Mouse (Mus musculus) gastrocnemius, adult 2 months (tissue): ENCODE results near the gene Cand1. TPM values are rescaled to one million over a fixed set of nuclear protein-coding genes. Genes with fewer than 3 reads are reported as not detected.
A peak's percentile ranks its signal among the peaks of the same experiment; 100 is the strongest.

ENCODE experiments used
- DNase-seq: peaks from one replicate; pipeline ENCODE4 v3.0.0; 2022
- H3K27ac ChIP-seq: fragments of 200-600 bp; 2 replicates; pipeline ENCODE4 v1.8.1; 2022; ENCODE audit warnings: mild to moderate bottlenecking
- H3K4me3 ChIP-seq: fragments of 200-600 bp; 2 replicates; pipeline ENCODE4 v1.8.1; 2022; ENCODE audit warnings: mild to moderate bottlenecking, moderate library complexity
- CTCF ChIP-seq: fragments of 200-600 bp; IDR thresholded peaks from 2 replicates; pipeline ENCODE4 v1.8.1; 2022; ENCODE audit warnings: antibody characterized with exemption, mild to moderate bottlenecking, moderate library complexity
- intact Hi-C: fragments of 180-260 bp; cut with DNase I; formaldehyde crosslinking; loops from one replicate; pipeline ENCODE4 v1.15.1; 2025
- long read RNA-seq, 2 experiments: library from polyadenylated mRNA; stranded (forward); transcript quantifications; one replicate each; pipeline ENCODE4 v2.0.0; 2021
- total RNA-seq, 2 experiments: library from RNA; stranded (reverse); gene quantifications; 2 replicates each; pipeline ENCODE4 v1.2.3; 2021

Cand1 gene
- total RNA-seq: 10 to 100 TPM; 11.2 to 17.5 TPM
- long read RNA-seq, experiment 1, full-length matches to known transcripts: 26 of 29 reads
- long read RNA-seq, experiment 1, partial matches to known transcripts: 2 of 29 reads
- long read RNA-seq, experiment 1, other reads (novel, unspliced or antisense): 1 of 29 reads
- long read RNA-seq, experiment 2, full-length matches to known transcripts: 14 of 17 reads
- long read RNA-seq, experiment 2, partial matches to known transcripts: 1 of 17 reads
- long read RNA-seq, experiment 2, other reads (novel, unspliced or antisense): 2 of 17 reads

DNA sequence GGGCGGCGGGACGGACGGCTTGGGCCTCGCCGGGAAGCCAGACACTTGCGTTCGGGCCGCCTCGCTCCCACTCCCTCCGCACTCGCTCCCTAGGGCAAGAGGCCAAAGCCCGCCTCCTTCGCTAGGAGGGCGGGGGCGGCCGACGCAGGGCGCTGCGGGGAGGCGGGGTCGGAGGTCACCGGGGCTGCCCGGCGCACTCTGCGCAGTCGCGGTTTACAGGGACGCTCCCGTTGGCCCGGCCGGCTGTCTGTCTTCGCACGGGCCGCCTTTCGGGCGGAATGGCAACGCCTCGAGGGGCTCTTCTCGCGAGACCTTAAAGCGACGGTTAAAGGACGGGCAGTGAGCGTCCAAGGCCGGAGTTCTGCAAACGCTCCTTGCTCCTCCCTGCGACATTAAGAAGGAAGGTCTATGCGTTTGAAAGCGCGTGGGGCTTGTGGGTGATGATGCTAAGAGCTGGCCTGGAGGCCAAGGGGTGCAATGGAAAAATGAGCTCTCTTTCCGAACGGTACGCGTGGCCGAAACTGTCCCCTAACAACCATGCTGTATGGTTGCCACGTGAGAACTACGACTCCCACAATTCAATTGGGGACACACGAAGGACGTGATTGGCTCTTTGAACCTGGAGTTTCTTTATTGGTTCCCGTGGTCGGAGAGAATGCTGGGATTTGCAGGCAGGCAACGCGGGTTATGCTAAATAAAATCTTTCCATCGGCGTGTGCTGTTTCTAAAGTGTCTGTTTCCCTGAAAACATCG is at the start of gene Cand1:
TSS of gene Cand1 (minus strand) at position 87 of the 753 bp plus-strand sequence.
- TF ChIP-seq CTCF: no peak
- intact Hi-C loops: no loop called here
- DNase-seq: peak; percentile 100
- peak within 1 kb of the TSS; percentile 92 for H3K4me3 ChIP-seq
- H3K27ac ChIP-seq: peak within 1 kb of the TSS; percentile 99

DNA sequence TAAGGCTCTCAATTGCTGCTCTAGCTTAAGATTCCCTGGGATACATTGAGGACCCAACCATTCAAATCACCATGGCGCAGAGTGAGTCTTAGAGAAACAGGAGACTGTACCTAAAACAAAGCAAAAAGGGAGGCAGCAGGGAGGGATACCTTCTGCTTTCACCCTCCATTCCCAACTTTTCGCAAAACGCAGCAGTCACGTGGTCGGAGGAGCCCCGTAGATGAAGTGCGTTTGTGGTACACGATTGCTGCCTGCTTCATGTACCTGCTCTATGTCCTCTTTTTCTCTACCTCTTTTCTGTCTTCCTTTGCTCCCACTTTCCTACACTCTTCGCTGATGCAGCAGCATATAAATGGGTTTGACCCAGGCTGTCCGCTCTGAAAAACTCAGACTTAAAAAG is 39.0 kb upstream of the Cand1 start:
- no peak overlapping the region for H3K4me3 ChIP-seq
- H3K27ac ChIP-seq: no peak overlapping the region
- intact Hi-C loops: no loop called here
- no peak for DNase-seq
- no peak for TF ChIP-seq CTCF

DNA sequence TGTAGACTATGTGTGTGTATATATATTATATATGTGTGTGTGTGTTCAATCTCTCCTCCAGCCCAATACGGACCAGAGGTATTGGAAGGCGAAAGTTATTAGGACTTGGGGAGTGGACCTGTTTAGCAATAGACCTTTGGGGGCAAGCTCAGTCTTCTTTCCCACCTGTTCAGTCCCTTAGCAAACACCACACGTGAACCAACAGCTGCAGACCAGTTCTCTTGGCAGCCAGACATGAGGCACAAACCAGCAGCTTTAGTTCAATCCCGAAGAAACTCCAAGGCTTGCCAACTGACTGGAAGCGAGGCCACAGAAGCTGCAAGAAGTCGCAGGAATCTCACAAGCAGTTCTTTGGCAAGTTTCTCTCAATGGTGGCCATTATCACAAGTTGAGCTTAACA is 34.5 kb upstream of the Cand1 start:
- no peak overlapping the region for H3K4me3 ChIP-seq
- H3K27ac ChIP-seq: no peak overlapping the region
- intact Hi-C loops: no loop called here
- TF ChIP-seq CTCF: no peak
- no peak for DNase-seq

DNA sequence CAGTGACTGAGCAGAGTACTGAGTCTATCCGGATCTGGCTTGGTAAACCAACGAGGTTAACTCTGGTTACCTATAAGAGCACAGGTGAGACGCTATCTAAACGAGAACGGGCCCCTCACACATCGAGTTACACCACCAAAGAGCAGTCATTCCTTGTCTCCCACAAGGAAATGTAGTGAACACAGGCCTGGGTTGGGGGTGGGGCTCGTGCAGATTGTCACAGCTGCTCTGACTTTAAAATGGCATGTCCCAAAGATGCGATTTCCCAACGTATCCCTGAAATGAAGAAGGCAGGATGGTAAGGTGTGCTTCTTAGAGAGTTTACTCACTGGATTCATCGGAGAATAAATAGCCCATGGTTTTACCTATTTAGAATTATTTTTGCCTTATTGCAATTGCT is 32.7 kb upstream of the Cand1 start:
- no peak for TF ChIP-seq CTCF
- DNase-seq: no peak
- H3K4me3 ChIP-seq: no peak overlapping the region
- intact Hi-C loops: no loop called here
- H3K27ac ChIP-seq: no peak overlapping the region

DNA sequence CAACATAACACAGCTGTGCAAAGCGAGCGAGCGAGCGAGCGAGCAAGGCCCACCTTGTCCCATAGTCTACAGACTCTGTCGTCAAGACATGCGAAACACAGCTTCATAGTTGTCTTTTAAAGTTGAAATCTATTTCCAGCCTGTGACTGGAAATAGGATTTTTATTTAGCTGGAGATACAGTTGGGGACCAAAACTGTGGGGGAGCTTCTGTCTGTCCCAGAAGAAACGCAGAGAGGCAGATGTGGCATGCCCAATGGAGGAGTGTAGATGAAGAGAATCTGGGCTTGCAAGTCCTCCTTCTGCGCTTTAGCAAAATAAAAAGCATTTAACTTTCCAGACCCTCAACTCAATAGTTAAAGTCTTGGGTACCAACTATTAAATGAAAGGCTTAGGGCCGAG is 32.1 kb upstream of the Cand1 start:
- no peak for DNase-seq
- intact Hi-C loops: no loop called here
- Histone ChIP-seq H3K4me3 (no peak overlapping the region), H3K27ac (no peak overlapping the region)
- no peak for TF ChIP-seq CTCF

DNA sequence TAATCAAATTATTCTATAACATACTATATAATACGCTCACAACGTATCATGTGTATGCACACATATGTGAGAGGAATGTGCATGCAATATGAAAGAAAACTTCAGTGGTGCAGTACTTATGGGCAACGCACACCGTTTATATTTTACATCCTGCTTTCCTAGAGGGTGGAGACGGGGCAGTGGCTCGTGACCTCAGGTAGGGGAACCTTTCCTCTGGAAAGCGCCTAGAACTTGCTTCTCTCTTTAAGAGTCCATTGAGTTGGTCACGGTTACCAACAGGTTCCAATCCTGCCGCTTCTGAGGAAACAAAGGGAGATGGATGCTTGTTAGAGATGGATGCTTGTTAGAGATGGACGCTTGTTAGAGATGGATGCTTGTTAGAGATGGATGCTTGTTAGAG is 31.2 kb upstream of the Cand1 start:
- Histone ChIP-seq H3K4me3 (no peak overlapping the region), H3K27ac (no peak overlapping the region)
- no peak for TF ChIP-seq CTCF
- no peak for DNase-seq
- intact Hi-C loops: no loop called here

DNA sequence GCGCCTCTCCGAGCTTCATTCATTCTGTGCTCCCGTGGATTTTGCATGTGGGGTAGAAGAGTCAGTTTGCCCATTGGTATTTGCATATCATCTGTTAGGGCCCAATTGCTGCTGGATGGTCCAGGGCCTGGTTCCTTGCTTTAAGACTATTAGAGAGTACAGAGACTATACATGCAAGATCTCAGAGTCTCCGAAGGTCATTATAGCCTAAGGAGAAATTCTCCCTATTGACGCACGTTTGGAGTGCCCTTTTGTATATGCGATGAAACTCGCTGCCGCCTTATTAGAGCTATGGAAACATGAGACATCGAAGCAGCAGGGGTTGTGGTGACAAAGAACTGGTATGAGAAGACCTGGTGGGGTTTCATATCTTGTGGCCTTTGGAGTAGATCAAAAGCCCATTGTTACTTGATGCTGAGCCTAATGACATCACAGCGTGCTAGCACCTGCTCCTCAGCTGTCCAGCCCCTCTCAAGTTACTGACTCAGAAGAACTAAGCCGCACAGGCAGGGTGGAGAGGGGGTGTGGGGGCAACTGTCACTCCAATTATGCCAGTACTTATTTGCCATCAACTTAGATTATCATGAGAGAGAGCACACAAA is 30.6 kb upstream of the Cand1 start:
- Histone ChIP-seq H3K27ac (no peak overlapping the region), H3K4me3 (no peak overlapping the region)
- intact Hi-C loops: no loop called here
- no peak for DNase-seq
- no peak for TF ChIP-seq CTCF

DNA sequence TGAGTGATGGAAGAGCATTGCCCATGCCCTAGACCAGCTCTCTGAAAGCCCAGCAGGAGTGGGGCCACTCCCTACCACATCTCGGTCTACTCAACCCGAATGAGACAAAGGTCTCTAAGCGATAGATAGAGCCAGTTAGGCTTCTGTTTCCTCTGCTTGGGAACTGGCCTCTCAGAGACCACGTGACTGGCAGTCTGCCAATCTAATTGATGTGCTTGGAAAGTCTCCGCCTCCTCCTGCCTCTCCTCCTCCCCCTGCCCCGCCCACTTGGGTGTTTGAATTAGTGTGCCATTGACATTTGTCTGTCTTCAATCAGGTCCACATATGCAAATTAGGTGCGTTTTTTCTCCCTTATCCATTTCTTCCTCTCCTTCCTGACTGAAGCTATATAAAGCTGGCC is 24.9 kb upstream of the Cand1 start:
- no peak overlapping the region for H3K4me3 ChIP-seq
- intact Hi-C loops: no loop called here
- H3K27ac ChIP-seq: no peak overlapping the region
- no peak for TF ChIP-seq CTCF
- no peak for DNase-seq

DNA sequence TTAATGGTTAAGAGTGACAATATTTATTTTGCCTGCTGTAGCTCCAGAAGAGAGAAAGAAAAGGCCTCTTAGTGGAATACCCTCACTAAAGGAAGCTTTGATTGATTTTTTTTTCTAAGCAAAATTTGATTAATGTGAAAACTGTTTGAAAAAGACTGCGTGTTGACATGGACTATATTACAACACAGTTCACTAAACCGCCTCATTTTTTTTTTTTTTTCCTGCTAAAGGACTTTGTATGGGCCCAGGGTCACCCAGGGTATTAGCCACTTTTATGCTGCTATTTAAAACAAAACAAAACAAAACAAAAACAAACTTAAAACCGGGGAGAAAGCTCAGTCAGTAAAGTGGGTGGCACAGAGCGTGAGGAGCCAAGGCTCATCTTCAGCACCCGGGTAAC is 23.0 kb upstream of the Cand1 start:
- Histone ChIP-seq H3K4me3 (no peak overlapping the region), H3K27ac (no peak overlapping the region)
- DNase-seq: no peak
- no peak for TF ChIP-seq CTCF
- intact Hi-C loops: no loop called here

DNA sequence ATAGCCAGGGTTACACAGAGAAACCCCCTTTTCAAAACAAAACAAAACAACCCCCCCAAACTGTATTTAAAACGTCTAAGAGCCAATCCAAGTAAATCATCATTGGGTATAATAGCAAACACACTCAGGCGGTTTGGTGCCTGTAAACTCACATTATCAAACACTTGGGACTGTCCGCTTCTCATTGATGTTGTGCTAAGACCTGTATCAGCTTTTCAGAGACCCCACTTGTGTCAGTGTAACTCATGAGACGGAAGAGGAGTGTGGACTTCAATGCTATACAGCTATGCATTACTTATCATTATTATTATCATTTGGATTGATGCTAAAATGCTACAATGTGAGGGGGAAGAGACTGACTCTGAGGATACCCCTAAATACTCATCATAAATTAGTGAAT is 18.0 kb upstream of the Cand1 start:
- no peak overlapping the region for H3K4me3 ChIP-seq
- TF ChIP-seq CTCF: no peak
- no peak overlapping the region for H3K27ac ChIP-seq
- intact Hi-C loops: no loop called here
- DNase-seq: no peak

DNA sequence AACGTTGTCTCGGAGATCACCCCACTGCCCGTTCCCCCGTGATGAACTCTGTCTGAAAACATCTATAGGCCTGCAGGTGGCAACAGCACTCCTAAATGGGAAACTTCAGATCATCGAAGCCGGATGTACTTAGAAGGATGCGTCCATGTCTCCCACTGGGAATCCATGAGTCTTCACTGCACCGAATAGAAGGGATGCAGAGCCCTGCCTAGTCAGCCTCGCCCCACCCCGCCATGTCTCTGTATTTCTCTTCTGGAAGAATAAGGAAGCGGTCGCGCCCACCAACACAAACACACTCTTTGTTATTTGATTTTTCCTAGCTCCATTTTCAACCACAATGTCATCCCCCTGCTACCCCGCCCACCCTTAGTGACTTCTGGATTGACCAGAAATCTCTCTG is 4.3 kb upstream of the Cand1 start:
- Histone ChIP-seq H3K27ac (no peak overlapping the region), H3K4me3 (no peak overlapping the region)
- DNase-seq: no peak
- intact Hi-C loops: no loop called here
- TF ChIP-seq CTCF: no peak

DNA sequence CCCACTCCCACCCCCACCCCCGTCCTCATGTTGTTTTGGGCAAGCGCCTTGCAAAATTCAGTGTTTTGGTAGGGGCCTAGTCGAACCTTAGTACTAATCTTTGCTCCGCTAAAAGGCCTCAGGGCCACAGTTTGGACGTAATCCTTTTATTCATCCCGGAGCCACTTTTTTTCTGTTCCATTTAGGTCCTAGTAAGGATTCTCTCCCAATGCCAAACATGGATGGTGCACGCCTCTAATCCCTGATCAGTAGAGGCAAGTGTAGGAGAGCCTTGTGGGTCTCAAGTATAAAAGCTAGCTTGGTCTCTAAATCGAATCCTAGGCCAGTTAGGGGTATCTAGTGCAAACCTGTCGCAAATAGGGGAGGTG is 851 bp upstream of the Cand1 start:
- TF ChIP-seq CTCF: no peak
- intact Hi-C loops: no loop called here

DNA sequence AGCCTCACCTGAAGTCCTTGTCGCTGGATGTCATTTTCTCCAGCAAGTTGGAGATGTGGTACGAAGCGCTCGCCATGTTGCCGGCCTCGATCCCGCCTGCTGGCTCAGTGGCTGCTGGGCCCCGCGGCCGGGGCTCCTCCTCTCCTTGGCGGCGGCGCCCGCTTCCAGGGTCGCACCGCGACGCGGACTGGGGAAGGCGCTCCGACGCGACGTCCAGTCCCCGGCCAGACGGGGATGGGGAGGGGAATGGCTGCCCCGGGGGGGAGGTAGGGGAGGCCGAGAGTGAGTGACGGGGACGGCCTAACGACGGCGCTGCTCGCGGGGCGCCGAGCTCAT is 254 bp downstream of the Cand1 start:
- TF ChIP-seq CTCF: no peak

More for the DNA sequence above, 851 bp upstream of the Cand1 start:
- Histone ChIP-seq H3K27ac (peak overlapping the region; percentile 99), H3K4me3 (peak overlapping the region; percentile 92)
- no peak for DNase-seq

More for the DNA sequence above, 254 bp downstream of the Cand1 start:
- intact Hi-C loops: no loop called here
- peak overlapping the region; percentile 92 for H3K4me3 ChIP-seq
- no peak for DNase-seq
- H3K27ac ChIP-seq: peak overlapping the region; percentile 99
